In the genomic region with DNA sequence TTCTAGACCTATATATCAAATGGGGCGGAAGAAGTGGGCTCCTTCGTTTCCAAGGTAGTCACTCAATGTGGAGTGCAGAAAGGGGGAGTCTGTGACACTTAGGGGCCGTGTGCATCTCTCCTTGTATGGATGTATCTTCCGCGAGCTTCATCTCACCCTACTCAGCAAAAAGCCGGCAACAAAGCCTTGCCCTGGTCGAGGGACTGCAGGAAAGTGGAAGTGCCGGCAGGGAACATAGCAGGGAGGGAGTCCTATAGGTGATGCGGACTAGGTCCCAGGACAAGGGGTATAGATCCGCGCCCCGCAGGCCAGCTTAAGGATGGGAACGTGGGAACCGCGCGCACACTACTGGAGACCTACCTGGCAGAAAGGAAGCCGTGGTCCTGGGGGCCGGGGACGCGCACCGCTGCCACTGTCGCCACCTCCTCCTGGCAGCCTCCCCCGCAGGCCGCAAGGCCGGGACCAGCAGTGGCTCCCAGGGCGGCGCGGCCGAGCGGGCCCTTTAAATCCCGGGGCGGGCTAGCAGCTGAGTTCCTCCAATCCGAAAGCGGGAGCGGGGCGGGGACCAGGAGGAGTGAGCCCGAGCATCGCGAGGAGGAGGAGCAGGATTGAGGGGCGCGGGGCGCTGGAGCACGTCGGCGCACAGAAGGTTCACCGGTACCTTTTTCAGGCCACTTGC, we compare ENCODE assay signal across 8 mouse cellular contexts. TPM values are rescaled to one million over a fixed set of nuclear protein-coding genes. Genes with fewer than 3 reads are reported as not detected.
DNase-seq lines count a peak whose midpoint lies in the region; ATAC-seq lines count a peak whose summit lies in the region.

A gene (minus strand): TSS at position 511 of the 679 bp plus-strand sequence.

- ATAC-seq in hindbrain, embryonic 13.5 days (ENCODE audit: low FRiP score), result peak; percentile 95

- H3K4me2 ChIP-seq in hindbrain, embryonic 13.5 days, result peak within 1 kb of the TSS; percentile 58

- H3K9ac ChIP-seq in hindbrain, embryonic 13.5 days, result peak within 1 kb of the TSS; percentile 74

- H3K36me3 ChIP-seq in hindbrain, embryonic 13.5 days, result peaks cover 12% of the 10 kb centered on the region; the same call in 1 of the 2 replicates

- DNase-seq in adrenal gland, adult (ENCODE audit: inconsistent age in 2 of 2, low spot score in 1 of 2), result peak; percentile 87 to 93
- peak; percentile 54 to 79 for DNase-seq in cerebellum, postnatal 4 days (ENCODE audit: low spot score in 2 of 2)
- DNase-seq in frontal cortex, postnatal 36 days (ENCODE audit: low spot score in 2 of 2), result peak; percentile 76 to 82
- DNase-seq in left cerebral cortex, adult 11 months (ENCODE audit: low spot score), result peak; percentile 65
- peak; percentile 90 for DNase-seq in lung, postnatal 36 days
- DNase-seq in right cerebral cortex, adult 18-20 months, result peak; percentile 88
- peak; percentile 61 for DNase-seq in urinary bladder, adult 2 months (ENCODE audit: low spot score)

- H3K4me3 ChIP-seq in hindbrain, embryonic 13.5 days, result peak within 1 kb of the TSS; percentile 53

- no peaks in the 10 kb centered on the region for H3K27me3 ChIP-seq in hindbrain, embryonic 13.5 days

- peaks cover 10% of the 10 kb centered on the region for H3K4me1 ChIP-seq in hindbrain, embryonic 13.5 days (replicated peaks)

- peak within 1 kb of the TSS; percentile 70 for H3K27ac ChIP-seq in hindbrain, embryonic 13.5 days

- no peaks in the 10 kb centered on the region; the same call in 1 of the 2 replicates for H3K9me3 ChIP-seq in hindbrain, embryonic 13.5 days

- WGBS in hindbrain, embryonic 13.5 days, result 21% methylated on average over 31 of the region's 46 CpGs

RNA-seq across cellular contexts. Expression of the gene that starts here (rescaled TPM):
- polyA plus RNA-seq in hindbrain, embryonic 13.5 days (2015; fragmentation: Nextera tagmentation; extraction: Ambion mirVana), result 43.4 and 50.0 TPM in 2 replicates
- polyA plus RNA-seq in urinary bladder, adult 2 months (2012; rRNA removed), result 40.1 and 41.2 TPM in 2 replicates

Comparison
In these comparisons a context has a peak if more than half of its experiments do, and no peak if none do; other contexts are left out.
1. Peak in every context shown above with its lines: DNase-seq, ATAC-seq, H3K4me3 ChIP-seq and H3K27ac ChIP-seq.